Mouse (Mus musculus): ENCODE results near the gene Fhad1.

DNA sequence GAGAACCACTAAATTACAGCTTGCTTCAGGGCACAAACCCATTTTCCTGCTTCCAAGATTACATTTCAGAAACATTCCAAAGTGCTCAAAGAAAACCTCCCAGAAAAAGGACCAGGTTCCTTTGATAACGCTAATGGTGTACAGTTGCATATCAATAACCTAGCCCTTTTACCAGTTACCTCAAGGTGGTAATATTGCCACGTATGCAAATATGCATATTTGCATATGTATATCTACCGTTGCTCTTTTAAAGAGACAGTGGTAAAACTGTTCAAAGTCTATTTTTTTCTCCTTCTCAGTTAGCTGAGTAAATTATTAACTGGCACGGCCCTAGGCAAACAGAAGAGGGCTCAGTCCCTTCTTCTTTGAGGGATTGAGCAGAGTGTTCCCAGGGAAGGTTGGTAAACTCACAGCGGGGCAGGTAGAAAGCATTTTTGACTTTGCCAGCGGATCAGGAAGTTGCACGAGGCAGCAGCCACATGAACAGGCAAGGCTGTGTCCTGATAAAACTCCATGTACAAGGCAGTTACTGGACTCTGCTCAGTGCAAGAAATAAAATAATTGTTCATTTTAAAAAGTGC is 15.3 kb downstream of the Fhad1 start:
- TF ChIP-seq CTCF (IDR thresholded peaks at IDR 0.05; ENCODE audit: low read depth) (no peak), EP300 (IDR thresholded peaks at IDR 0.05; ENCODE audit: low read depth) (no peak)

All from liver, embryonic 14.5 days (tissue).